Mouse (Mus musculus): ENCODE data around the gene Adamts17.

Gene Adamts17

GRCm38 (mm10) chr7:66934062-66934461 is 94.5 kb downstream of the Adamts17 start:
- DNase-seq (ENCODE audit: low read depth), result no peak

GRCm38 (mm10) chr7:66935041-66935440 is 95.5 kb downstream of the Adamts17 start:
- no peak for DNase-seq (ENCODE audit: low read depth)

- no peak for DNase-seq (ENCODE audit: low read depth)
These were observed 96.7 kb downstream of the Adamts17 start for GRCm38 (mm10) chr7:66936042-66936755.

GRCm38 (mm10) chr7:66936911-66937310 is 97.4 kb downstream of the Adamts17 start:
- no peak for DNase-seq (ENCODE audit: low read depth)

GRCm38 (mm10) chr7:66938988-66939783 is 99.7 kb downstream of the Adamts17 start:
- DNase-seq (ENCODE audit: low read depth), result no peak

GRCm38 (mm10) chr7:66940761-66941160 is 101.2 kb downstream of the Adamts17 start:
- no peak for DNase-seq (ENCODE audit: low read depth)

- no peak for DNase-seq (ENCODE audit: low read depth)
These were observed 109.5 kb downstream of the Adamts17 start for GRCm38 (mm10) chr7:66949006-66949405.

- DNase-seq (ENCODE audit: low read depth), result no peak
These were observed 113.4 kb downstream of the Adamts17 start for GRCm38 (mm10) chr7:66952921-66953320.

GRCm38 (mm10) chr7:66954073-66954472 is 114.5 kb downstream of the Adamts17 start:
- DNase-seq (ENCODE audit: low read depth), result no peak

- DNase-seq (ENCODE audit: low read depth), result peak; percentile 2
These were observed 115.2 kb downstream of the Adamts17 start for GRCm38 (mm10) chr7:66954723-66955122.

GRCm38 (mm10) chr7:66955455-66955919 is 116.0 kb downstream of the Adamts17 start:
- DNase-seq (ENCODE audit: low read depth), result no peak

- no peak for DNase-seq (ENCODE audit: low read depth)
These were observed 116.4 kb downstream of the Adamts17 start for GRCm38 (mm10) chr7:66955978-66956377.

GRCm38 (mm10) chr7:66957764-66958163 is 118.2 kb downstream of the Adamts17 start:
- DNase-seq (ENCODE audit: low read depth), result no peak

- DNase-seq (ENCODE audit: low read depth), result no peak
These were observed 120.9 kb downstream of the Adamts17 start for GRCm38 (mm10) chr7:66960246-66961033.

GRCm38 (mm10) chr7:66962736-66963135 is 123.2 kb downstream of the Adamts17 start:
- no peak for DNase-seq (ENCODE audit: low read depth)

GRCm38 (mm10) chr7:66963541-66963940 is 124.0 kb downstream of the Adamts17 start:
- DNase-seq (ENCODE audit: low read depth), result no peak

GRCm38 (mm10) chr7:66966541-66967205 is 127.1 kb downstream of the Adamts17 start:
- no peak for DNase-seq (ENCODE audit: low read depth)

GRCm38 (mm10) chr7:66967206-66967919 is 127.8 kb downstream of the Adamts17 start:
- no peak for DNase-seq (ENCODE audit: low read depth)

- no peak for DNase-seq (ENCODE audit: low read depth)
These were observed 129.1 kb downstream of the Adamts17 start for GRCm38 (mm10) chr7:66968661-66969060.

GRCm38 (mm10) chr7:66969199-66969598 is 129.7 kb downstream of the Adamts17 start:
- no peak for DNase-seq (ENCODE audit: low read depth)

GRCm38 (mm10) chr7:66970235-66970634 is 130.7 kb downstream of the Adamts17 start:
- DNase-seq (ENCODE audit: low read depth), result no peak

Data from c-Kit-positive CD71-negative TER-119-negative erythroid progenitor cells, embryonic 14.5 days (primary cell).